Mouse (Mus musculus) forebrain, embryonic 10.5 days (tissue): ENCODE measurements around the gene Sele. TPM values are rescaled to one million over a fixed set of nuclear protein-coding genes. Genes with fewer than 3 reads are reported as not detected.

Source experiments
- DNase-seq: peaks from one replicate; pipeline ENCODE4 v3.0.0-alpha.2; 2017; ENCODE audit warnings: low spot score; ENCODE audit errors: extremely low spot score
- H3K27ac ChIP-seq: fragments of 300-500 bp; sonication (generic); 2 replicates; pipeline ENCODE4 v1.5.1; 2016; ENCODE audit warnings: mild to moderate bottlenecking
- H3K27me3 ChIP-seq: fragments of 300-500 bp; sonication (generic); 2 replicates; pipeline ENCODE4 v1.6.1; 2016; ENCODE audit warnings: mild to moderate bottlenecking; ENCODE audit not compliant: poor library complexity, severe bottlenecking
- H3K36me3 ChIP-seq: fragments of 300-500 bp; sonication (generic); replicated peaks from 2 replicates; pipeline ENCODE4 v1.6.1; 2016; ENCODE audit warnings: mild to moderate bottlenecking, moderate library complexity
- H3K4me1 ChIP-seq: fragments of 300-500 bp; sonication (generic); 2 replicates; pipeline ENCODE4 v1.6.1; 2016
- H3K4me3 ChIP-seq: fragments of 300-500 bp; sonication (generic); 2 replicates; pipeline ENCODE4 v1.5.1; 2016; ENCODE audit warnings: mild to moderate bottlenecking, moderate library complexity
- H3K9me3 ChIP-seq: fragments of 300-500 bp; sonication (generic); 2 replicates; pipeline ENCODE4 v1.6.1; 2016; ENCODE audit warnings: mild to moderate bottlenecking, moderate library complexity
- WGBS: fragments of 180-500 bp; shearing (Covaris S2); methylation state at CpG from one replicate; pipeline ENCODE4 v1.1.7; 2016; 5-methylcytosine and 5-hydroxymethylcytosine counted together
- polyA plus RNA-seq: library from polyadenylated mRNA; unstranded; fragments of >200 nt; fragmentation: Nextera tagmentation; extraction: Ambion mirVana; gene quantifications from 2 replicates; pipeline ENCODE4 v1.2.1, GENCODE M21; 2016

Sele gene
- polyA plus RNA-seq, 1 experiment from 2014 or later = not detected

DNA sequence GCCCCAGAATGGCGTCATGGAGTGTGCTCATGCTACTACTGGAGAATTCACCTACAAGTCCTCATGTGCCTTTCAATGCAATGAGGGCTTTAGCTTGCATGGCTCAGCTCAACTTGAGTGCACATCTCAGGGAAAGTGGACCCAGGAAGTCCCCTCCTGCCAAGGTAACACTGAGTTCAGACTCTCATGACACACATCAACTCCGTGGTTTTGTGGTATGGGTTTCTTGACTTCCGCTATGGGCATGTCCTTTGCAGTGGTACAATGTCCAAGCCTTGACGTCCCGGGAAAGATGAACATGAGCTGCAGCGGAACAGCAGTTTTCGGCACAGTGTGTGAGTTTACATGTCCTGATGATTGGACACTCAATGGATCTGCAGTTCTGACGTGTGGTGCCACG lies 5.5 kb downstream of the Sele start:
- DNase-seq = no peak
- WGBS = 93% methylated on average over 9 of the region's 9 CpGs
- Histone ChIP-seq H3K27ac (no peak overlapping the region), H3K4me1 (0 out of 2 replicates have a peak, but pooled peaks cover 2% of the 10 kb centered on the region), H3K9me3 (no peaks in the 10 kb centered on the region), H3K36me3 (no peaks in the 10 kb centered on the region), H3K27me3 (no peaks in the 10 kb centered on the region), H3K4me3 (no peak overlapping the region)

DNA sequence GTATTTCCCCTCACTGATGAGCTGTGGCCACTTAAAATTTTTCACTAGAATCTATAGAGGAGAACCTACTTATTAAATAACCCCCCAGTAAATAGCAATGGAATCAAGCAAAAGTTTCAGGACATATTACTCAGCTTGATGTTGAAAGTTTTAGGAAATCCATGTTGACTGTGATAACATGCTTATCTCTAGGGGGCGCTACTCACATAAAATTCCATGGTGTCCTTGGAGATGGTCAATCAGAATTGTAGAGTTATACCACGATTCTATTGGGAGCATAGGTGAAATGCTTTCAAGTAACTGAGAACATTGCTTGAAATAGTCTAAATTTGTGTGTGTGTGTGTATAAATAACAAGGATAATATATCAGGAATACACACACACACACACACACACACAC lies 6.8 kb downstream of the Sele start:
- H3K4me1 ChIP-seq = no peaks in the 10 kb centered on the region
- 53% methylated on average over 2 of the region's 2 CpGs for WGBS
- no peaks in the 10 kb centered on the region for H3K9me3 ChIP-seq
- H3K27ac ChIP-seq = no peak overlapping the region
- no peaks in the 10 kb centered on the region for H3K27me3 ChIP-seq
- no peak for DNase-seq
- H3K36me3 ChIP-seq = no peaks in the 10 kb centered on the region
- H3K4me3 ChIP-seq = no peak overlapping the region

DNA sequence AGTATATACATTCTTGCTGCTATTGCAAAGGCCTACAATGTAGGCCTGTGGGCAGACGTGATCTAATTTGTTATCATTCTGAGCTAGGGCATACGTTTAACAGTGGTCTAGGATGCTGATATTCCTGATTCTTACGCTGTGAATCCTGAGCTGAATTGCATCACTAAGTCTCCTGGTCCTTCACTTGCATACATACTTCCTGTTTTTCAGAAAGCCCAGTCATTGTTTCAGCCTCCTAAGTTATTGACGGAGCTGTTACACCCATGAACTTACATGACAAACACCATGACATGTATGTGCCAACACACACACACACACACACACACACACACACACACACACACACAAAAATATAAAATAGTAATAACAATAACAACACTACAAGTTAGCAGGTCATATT lies 12.0 kb downstream of the Sele start:
- Histone ChIP-seq H3K36me3 (no peaks in the 10 kb centered on the region), H3K27ac (no peak overlapping the region), H3K27me3 (no peaks in the 10 kb centered on the region), H3K4me3 (no peak overlapping the region), H3K9me3 (no peaks in the 10 kb centered on the region), H3K4me1 (no peaks in the 10 kb centered on the region)
- no peak for DNase-seq
- WGBS = 92% methylated on average over 4 of the region's 4 CpGs

DNA sequence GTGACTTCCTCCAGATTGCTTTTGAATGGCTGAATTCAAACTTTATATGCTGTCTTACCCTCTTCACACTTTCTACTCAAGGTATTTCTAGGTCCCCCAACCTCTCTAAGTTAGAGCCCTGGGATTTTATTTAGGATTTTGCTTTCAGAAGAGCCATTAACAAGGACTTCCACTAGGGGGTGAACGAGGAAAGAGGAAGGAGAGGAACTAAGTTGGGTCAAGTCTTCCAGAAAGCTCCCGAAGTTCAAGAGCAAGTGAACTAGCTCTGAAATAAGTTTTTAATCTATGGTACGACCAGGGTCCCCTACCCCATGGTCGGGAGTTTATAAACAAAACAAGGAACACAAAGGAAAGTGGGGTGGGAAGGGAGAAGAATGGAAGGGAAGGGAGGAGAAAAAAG lies 13.2 kb downstream of the Sele start:
- WGBS = 51% methylated on average over 4 of the region's 4 CpGs

DNA sequence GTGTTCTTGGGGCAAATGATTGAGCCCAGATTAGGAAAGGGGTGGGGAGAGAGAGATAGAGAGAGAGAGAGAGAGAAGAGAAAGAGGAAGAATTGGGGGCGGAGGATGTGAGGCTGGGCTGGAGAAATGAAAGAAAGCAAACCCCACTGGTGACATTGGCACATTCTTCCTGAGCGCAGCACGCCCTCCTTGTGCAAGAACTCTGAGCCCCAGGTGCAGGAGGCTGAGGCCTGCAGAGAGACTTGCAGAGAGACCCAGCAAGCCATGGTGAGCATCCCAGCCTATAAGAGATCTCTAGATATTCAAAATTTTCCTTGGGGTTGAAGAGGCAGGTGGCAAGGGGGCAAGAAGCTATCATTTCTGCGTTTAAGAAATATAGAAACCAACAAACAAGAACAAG lies 13.9 kb downstream of the Sele start, which contains the start of gene Sell:
Gene Sell (plus strand): TSS at position 58 of the 400 bp plus-strand sequence.
- H3K4me3 ChIP-seq = no peak within 1 kb of the TSS
- no peaks in the 10 kb centered on the region for H3K27me3 ChIP-seq
- no peak within 1 kb of the TSS for H3K27ac ChIP-seq
- no peak for DNase-seq
- no peaks in the 10 kb centered on the region for H3K4me1 ChIP-seq
- no peaks in the 10 kb centered on the region for H3K9me3 ChIP-seq
- 83% methylated on average over 4 of the region's 4 CpGs for WGBS
- H3K36me3 ChIP-seq = no peaks in the 10 kb centered on the region

More for the DNA sequence above, 13.2 kb downstream of the Sele start:
- no peak for DNase-seq
- no peaks in the 10 kb centered on the region for H3K36me3 ChIP-seq
- no peaks in the 10 kb centered on the region for H3K9me3 ChIP-seq
- H3K27ac ChIP-seq = no peak overlapping the region
- no peaks in the 10 kb centered on the region for H3K27me3 ChIP-seq
- H3K4me1 ChIP-seq = no peaks in the 10 kb centered on the region
- no peak overlapping the region for H3K4me3 ChIP-seq

DNA sequence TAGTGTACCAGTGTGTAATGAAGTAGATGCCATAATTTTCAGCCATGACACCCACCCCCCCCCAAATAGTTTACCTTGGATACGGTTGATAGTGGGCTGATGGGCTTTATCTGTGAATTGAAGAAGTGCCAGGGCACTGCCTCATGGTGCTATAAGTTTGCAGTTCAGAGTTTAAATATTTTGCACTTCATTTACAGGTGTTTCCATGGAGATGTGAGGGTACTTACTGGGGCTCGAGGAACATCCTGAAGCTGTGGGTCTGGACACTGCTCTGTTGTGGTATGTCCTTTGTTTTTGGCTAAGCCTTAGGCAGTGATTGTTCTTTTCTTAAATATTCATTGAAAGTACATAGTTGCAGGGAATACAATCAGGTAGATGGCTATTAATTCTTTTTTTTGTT lies 14.8 kb downstream of the Sele start:
- no peaks in the 10 kb centered on the region for H3K27me3 ChIP-seq
- DNase-seq = no peak
- H3K27ac ChIP-seq = no peak overlapping the region
- no peaks in the 10 kb centered on the region for H3K9me3 ChIP-seq
- H3K4me1 ChIP-seq = no peaks in the 10 kb centered on the region
- 63% methylated on average over 2 of the region's 2 CpGs for WGBS
- H3K4me3 ChIP-seq = no peak overlapping the region
- H3K36me3 ChIP-seq = no peaks in the 10 kb centered on the region

DNA sequence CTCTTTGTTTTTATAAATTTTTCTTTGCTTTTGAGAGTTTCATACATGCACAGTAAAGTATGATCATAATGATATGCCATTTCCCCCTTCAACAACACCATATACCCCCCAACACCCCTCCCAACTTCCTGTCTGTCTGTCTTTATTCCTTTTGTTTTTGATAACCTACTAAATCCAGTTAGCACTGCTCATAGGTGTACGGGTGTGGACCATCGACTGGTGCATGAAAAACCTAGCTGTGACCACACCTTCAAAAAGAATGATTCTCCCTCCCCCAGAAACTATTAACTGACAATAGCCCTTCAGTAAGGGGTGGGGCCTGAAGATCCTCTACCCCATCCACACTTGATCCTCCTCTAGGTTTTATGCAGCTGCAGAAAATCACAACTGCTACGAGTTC lies 15.7 kb downstream of the Sele start:
- Histone ChIP-seq H3K4me1 (no peaks in the 10 kb centered on the region), H3K36me3 (no peaks in the 10 kb centered on the region), H3K27me3 (no peaks in the 10 kb centered on the region), H3K4me3 (no peak overlapping the region), H3K9me3 (no peaks in the 10 kb centered on the region), H3K27ac (no peak overlapping the region)
- 68% methylated on average over 3 of the region's 3 CpGs for WGBS
- DNase-seq = no peak

DNA sequence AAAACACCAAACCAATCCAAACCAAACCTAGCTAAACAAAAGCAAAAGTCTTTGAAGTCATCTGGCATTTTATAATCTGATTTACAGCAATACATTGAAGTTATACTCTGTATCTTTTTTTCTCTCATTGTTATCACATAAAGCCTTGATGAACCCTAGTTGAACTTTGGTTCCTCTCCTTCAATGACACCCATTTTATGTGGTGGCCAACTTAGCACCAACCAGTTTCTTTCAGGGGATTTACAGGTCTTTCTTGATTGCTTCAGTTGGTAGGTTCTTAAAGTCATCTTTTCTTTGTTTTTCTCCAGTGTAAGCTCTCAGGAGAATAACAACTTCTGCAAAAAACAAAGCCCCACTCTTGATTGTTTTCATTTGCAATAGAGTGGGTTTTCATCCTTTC lies 21.2 kb downstream of the Sele start:
- Histone ChIP-seq H3K4me3 (no peak overlapping the region), H3K9me3 (no peaks in the 10 kb centered on the region), H3K27ac (no peak overlapping the region), H3K4me1 (no peaks in the 10 kb centered on the region), H3K36me3 (no peaks in the 10 kb centered on the region), H3K27me3 (no peaks in the 10 kb centered on the region)
- no peak for DNase-seq

DNA sequence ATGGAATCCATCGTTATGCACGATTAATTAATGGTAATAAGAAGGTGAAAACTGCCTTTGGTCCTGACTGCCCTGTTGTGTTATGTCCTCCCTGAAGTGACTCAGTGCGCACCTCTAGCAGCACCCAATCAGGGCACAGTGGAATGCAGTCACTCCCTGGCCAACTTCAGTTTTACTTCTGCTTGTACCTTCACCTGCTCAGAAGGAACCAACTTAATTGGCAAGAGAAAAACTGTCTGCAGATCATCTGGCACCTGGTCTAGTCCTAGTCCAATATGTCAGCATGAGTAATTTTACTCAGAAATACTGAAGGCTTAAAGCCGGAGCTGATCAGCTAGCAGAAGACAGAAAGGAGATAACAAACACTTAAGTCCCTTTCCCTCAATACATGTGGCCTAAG lies 22.4 kb downstream of the Sele start:
- no peaks in the 10 kb centered on the region for H3K4me1 ChIP-seq
- no peaks in the 10 kb centered on the region for H3K36me3 ChIP-seq
- H3K4me3 ChIP-seq = no peak overlapping the region
- H3K9me3 ChIP-seq = no peaks in the 10 kb centered on the region
- no peak overlapping the region for H3K27ac ChIP-seq
- WGBS = 93% methylated on average over 4 of the region's 4 CpGs
- no peaks in the 10 kb centered on the region for H3K27me3 ChIP-seq
- no peak for DNase-seq

DNA sequence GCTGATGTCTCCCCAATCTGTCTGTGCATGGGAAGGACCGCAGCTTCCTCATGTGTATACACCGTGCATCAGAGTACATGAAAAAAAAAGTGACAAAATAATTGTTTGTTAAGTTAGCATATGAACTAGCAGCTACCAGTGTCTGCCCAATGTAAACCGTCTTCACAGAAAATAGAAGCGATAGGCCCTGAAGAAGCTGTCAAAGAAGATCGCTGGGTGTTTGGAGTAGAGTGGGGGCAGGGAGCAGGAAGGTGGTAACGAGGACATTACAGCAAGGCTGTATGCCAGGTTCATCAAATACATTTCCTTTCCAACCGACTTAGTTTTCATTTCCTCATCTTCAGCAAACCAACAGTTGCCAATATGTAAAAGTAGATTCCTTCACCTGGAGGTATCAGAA lies 23.1 kb downstream of the Sele start:
- no peak overlapping the region for H3K27ac ChIP-seq

DNA sequence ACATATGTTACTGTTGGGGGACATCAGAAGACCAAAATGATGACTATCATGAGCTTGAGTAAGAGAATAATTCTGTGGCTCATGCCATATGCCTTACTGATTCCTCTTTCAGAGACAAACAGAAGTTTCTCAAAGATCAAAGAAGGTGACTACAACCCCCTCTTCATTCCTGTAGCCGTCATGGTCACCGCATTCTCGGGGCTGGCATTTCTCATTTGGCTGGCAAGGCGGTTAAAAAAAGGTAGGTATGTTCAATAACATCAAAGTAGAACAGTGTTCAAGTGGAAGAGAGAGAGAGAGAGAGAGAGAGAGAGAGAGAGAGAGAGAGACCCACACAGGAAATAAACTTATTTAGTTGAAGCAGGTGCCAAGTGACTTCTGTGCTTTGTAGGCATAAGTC lies 24.0 kb downstream of the Sele start:
- Histone ChIP-seq H3K27ac (no peak overlapping the region), H3K9me3 (no peaks in the 10 kb centered on the region), H3K4me3 (no peak overlapping the region), H3K36me3 (no peaks in the 10 kb centered on the region), H3K27me3 (no peaks in the 10 kb centered on the region), H3K4me1 (no peaks in the 10 kb centered on the region)
- WGBS = 94% methylated on average over 4 of the region's 4 CpGs
- no peak for DNase-seq

More for the DNA sequence above, 23.1 kb downstream of the Sele start:
- no peaks in the 10 kb centered on the region for H3K9me3 ChIP-seq
- DNase-seq = no peak
- no peak overlapping the region for H3K4me3 ChIP-seq
- 92% methylated on average over 7 of the region's 7 CpGs for WGBS
- H3K27me3 ChIP-seq = no peaks in the 10 kb centered on the region
- H3K4me1 ChIP-seq = no peaks in the 10 kb centered on the region
- H3K36me3 ChIP-seq = no peaks in the 10 kb centered on the region

DNA sequence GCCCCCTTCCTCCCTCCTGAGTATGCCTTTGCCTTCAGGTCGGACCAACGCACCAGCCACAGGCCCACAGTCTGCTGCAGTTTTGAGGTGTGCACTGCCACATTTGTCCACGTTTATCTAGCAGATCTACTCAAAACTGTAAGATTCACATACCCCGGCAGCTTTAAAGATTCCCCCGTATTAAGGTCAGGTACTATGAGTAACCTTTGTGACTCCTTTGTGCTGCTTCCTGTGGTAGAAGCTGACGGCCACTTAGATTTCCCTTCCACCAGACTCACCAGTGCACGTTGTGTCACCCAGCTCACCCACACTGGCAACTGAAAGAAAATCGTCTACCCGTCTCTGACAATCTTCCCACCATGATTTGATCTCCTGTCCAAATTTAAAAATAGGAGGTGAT lies 25.1 kb downstream of the Sele start:
- DNase-seq = no peak
- Histone ChIP-seq H3K4me3 (no peak overlapping the region), H3K4me1 (no peaks in the 10 kb centered on the region), H3K27ac (no peak overlapping the region), H3K27me3 (no peaks in the 10 kb centered on the region), H3K36me3 (no peaks in the 10 kb centered on the region), H3K9me3 (no peaks in the 10 kb centered on the region)
- WGBS = 90% methylated on average over 9 of the region's 9 CpGs

DNA sequence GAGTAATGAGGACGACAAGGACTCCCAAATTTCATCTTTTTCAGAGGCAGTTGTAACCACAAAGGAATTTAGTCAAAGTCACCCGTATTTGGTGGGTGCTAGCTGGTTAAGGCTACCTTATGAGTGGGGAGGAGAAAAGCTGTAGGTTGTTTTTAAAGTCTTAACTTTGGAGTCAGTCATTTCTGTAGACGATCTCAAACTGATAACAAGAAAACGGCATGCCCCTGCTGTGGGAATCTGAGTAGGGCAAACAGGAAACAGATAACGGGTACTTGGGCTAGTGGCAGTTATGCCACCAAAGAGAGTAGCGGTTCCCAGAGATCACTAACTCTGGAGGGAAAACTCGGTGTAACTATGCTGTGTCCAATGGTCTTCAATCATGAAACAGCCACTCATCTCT lies 25.8 kb downstream of the Sele start:
- WGBS = 87% methylated on average over 7 of the region's 7 CpGs
- Histone ChIP-seq H3K4me3 (no peak overlapping the region), H3K36me3 (no peaks in the 10 kb centered on the region), H3K27me3 (no peaks in the 10 kb centered on the region), H3K4me1 (no peaks in the 10 kb centered on the region), H3K9me3 (no peaks in the 10 kb centered on the region), H3K27ac (no peak overlapping the region)
- DNase-seq = no peak

DNA sequence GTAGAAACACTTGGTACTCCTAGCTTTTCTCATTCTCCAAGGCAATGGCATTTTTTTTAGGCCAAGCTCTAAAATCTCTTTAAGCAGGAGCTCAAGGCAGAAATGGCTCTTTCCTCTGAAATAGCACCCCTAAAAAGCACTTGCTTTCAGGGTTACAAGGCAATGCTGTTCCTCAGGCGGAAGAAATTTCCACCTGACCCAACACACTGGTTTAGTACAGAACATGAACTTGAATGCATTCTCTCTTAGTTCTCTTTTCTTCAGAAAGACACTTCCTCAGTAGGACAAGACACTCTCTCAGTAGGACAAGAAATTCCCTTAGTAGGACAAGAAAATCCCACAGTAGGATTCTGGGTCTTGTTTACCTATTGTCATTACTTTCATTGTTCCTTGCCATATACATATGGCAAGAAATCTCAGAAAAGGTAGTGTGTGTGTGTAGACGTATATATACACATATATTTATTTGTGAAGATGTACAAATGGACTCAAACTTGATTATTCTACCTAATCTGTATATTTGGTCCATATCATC lies 26.6 kb downstream of the Sele start:
- H3K9me3 ChIP-seq = no peaks in the 10 kb centered on the region
- no peak for DNase-seq
- WGBS = 91% methylated on average over 2 of the region's 2 CpGs
- H3K27ac ChIP-seq = no peak overlapping the region
- H3K4me3 ChIP-seq = no peak overlapping the region
- no peaks in the 10 kb centered on the region for H3K4me1 ChIP-seq
- no peaks in the 10 kb centered on the region for H3K27me3 ChIP-seq
- no peaks in the 10 kb centered on the region for H3K36me3 ChIP-seq
